Mouse (Mus musculus) MEL (cell line): ENCODE measurements around the gene Skap2. TPM values are rescaled to one million over a fixed set of nuclear protein-coding genes. Genes with fewer than 3 reads are reported as not detected.

ENCODE experiments used
- DNase-seq: peaks from one replicate; pipeline ENCODE4 v3.0.0; 2011; ENCODE audit warnings: low read depth, low spot score
- H3K27ac ChIP-seq: 2 replicates; pipeline ENCODE4 v1.5.1; 2012; ENCODE audit warnings: low read depth, mild to moderate bottlenecking, control low read depth, low read length, moderate library complexity; ENCODE audit not compliant: control insufficient read depth
- H3K27me3 ChIP-seq, 2 experiments: fragments of 150-350 bp in 1 of 2; sonication (generic) in 1 of 2; 2 replicates each; pipeline ENCODE4 v1.6.1; 2012; ENCODE audit warnings: low read length in 2 of 2, mild to moderate bottlenecking in 2 of 2, improper control_type of control experiment in 1 of 2, moderate library complexity in 1 of 2; ENCODE audit not compliant: insufficient read depth in 2 of 2, control insufficient read depth in 1 of 2
- H3K36me3 ChIP-seq, 2 experiments: 2 replicates each; pipeline ENCODE4 v1.6.1; 2012 to 2014; ENCODE audit warnings: low read length in 2 of 2, improper control_type of control experiment in 1 of 2, inconsistent platforms in 1 of 2, mild to moderate bottlenecking in 1 of 2; ENCODE audit not compliant: insufficient read depth in 2 of 2, control insufficient read depth in 1 of 2
- H3K4me1 ChIP-seq, 2 experiments: fragments of 150-350 bp in 1 of 2; sonication (generic) in 1 of 2; 2 replicates each; pipeline ENCODE4 v1.6.1; 2012; ENCODE audit warnings: low read length in 2 of 2, improper control_type of control experiment in 1 of 2, mild to moderate bottlenecking in 1 of 2; ENCODE audit not compliant: insufficient read depth in 2 of 2, control insufficient read depth in 1 of 2
- H3K4me3 ChIP-seq, 2 experiments: fragments of 150-350 bp in 1 of 2; sonication (generic) in 1 of 2; 2 replicates each; pipeline ENCODE4 v1.5.1; 2012; ENCODE audit warnings: low read depth in 2 of 2, low read length in 2 of 2, mild to moderate bottlenecking in 2 of 2, moderate library complexity in 2 of 2, control low read depth in 1 of 2, improper control_type of control experiment in 1 of 2; ENCODE audit not compliant: control insufficient read depth in 1 of 2, insufficient read depth in 1 of 2
- H3K79me2 ChIP-seq: 2 replicates; pipeline ENCODE4 v1.6.1; 2012; ENCODE audit warnings: mild to moderate bottlenecking, low read length, moderate library complexity; ENCODE audit not compliant: control insufficient read depth, poor library complexity, insufficient read depth
- H3K9ac ChIP-seq: 2 replicates; pipeline ENCODE4 v1.6.1; 2012; ENCODE audit warnings: low read depth, mild to moderate bottlenecking, control low read depth, low read length, moderate library complexity; ENCODE audit not compliant: control insufficient read depth, poor library complexity, severe bottlenecking
- H3K9me3 ChIP-seq: fragments of 150-350 bp; sonication (generic); replicated peaks from 2 replicates; pipeline ENCODE4 v1.6.1; 2012; ENCODE audit warnings: mild to moderate bottlenecking, low read length, improper control_type of control experiment, moderate library complexity; ENCODE audit not compliant: insufficient read depth
- BHLHE40 ChIP-seq: IDR thresholded peaks from 2 replicates; pipeline ENCODE4 v1.6.1; 2012; ENCODE audit warnings: low read depth, mild to moderate bottlenecking, inconsistent platforms, low read length, improper control_type of control experiment, borderline replicate concordance
- CHD1 ChIP-seq: IDR thresholded peaks from 2 replicates; pipeline ENCODE4 v1.6.1; 2012; ENCODE audit warnings: low read depth, mild to moderate bottlenecking, inconsistent platforms, low read length, improper control_type of control experiment
- EP300 ChIP-seq, 2 experiments: IDR thresholded peaks; 2 replicates each; pipeline ENCODE4 v1.6.1; 2011; ENCODE audit warnings: improper control_type of control experiment in 2 of 2, low read length in 2 of 2, low read depth in 1 of 2, mild to moderate bottlenecking in 1 of 2
- ETS1 ChIP-seq: IDR thresholded peaks from 2 replicates; pipeline ENCODE4 v1.6.1; 2012; ENCODE audit warnings: low read depth, mild to moderate bottlenecking, inconsistent platforms, low read length, improper control_type of control experiment, moderate library complexity
- GATA1 ChIP-seq: IDR thresholded peaks from 2 replicates; pipeline ENCODE4 v1.6.1; 2011; ENCODE audit warnings: low read depth, low read length, improper control_type of control experiment
- KAT2A ChIP-seq: conservative IDR thresholded peaks from 2 replicates; pipeline ENCODE4 v1.6.1; 2012; ENCODE audit warnings: low read depth, low read length, improper control_type of control experiment, inconsistent platforms
- MAFK ChIP-seq: IDR thresholded peaks from 2 replicates; pipeline ENCODE4 v1.6.1; 2011; ENCODE audit warnings: low read depth, mild to moderate bottlenecking, low read length, improper control_type of control experiment, borderline replicate concordance
- MXI1 ChIP-seq: IDR thresholded peaks from 2 replicates; pipeline ENCODE4 v1.6.1; 2011; ENCODE audit warnings: mild to moderate bottlenecking, low read depth, low read length, improper control_type of control experiment
- MYC ChIP-seq: IDR thresholded peaks from 2 replicates; pipeline ENCODE4 v1.6.1; 2011; ENCODE audit warnings: low read depth, mild to moderate bottlenecking, low read length, improper control_type of control experiment, moderate library complexity
- NELFE ChIP-seq: IDR thresholded peaks from 2 replicates; pipeline ENCODE4 v1.6.1; 2011; ENCODE audit warnings: low read depth, low read length, improper control_type of control experiment
- RCOR1 ChIP-seq: IDR thresholded peaks from 2 replicates; pipeline ENCODE4 v1.6.1; 2012; ENCODE audit warnings: low read depth, mild to moderate bottlenecking, inconsistent platforms, low read length, improper control_type of control experiment
- SIN3A ChIP-seq: IDR thresholded peaks from 2 replicates; pipeline ENCODE4 v1.6.1; 2012; ENCODE audit warnings: low read length, improper control_type of control experiment, inconsistent platforms
- TAL1 ChIP-seq: IDR thresholded peaks from 2 replicates; pipeline ENCODE4 v1.6.1; 2012; ENCODE audit warnings: mild to moderate bottlenecking, inconsistent platforms, low read length, moderate library complexity, mixed read lengths
- TCF12 ChIP-seq: IDR thresholded peaks from 2 replicates; pipeline ENCODE4 v1.6.1; 2014; ENCODE audit warnings: low read depth, mild to moderate bottlenecking, inconsistent platforms, low read length, improper control_type of control experiment, moderate library complexity
- USF1 ChIP-seq: IDR thresholded peaks from 2 replicates; pipeline ENCODE4 v1.6.1; 2014; ENCODE audit warnings: low read depth, mild to moderate bottlenecking, inconsistent platforms, low read length, improper control_type of control experiment, moderate library complexity
- USF2 ChIP-seq, 2 experiments: IDR thresholded peaks; 2 replicates each; pipeline ENCODE4 v1.6.1; 2011 to 2012; ENCODE audit warnings: improper control_type of control experiment in 2 of 2, low read length in 2 of 2, borderline replicate concordance in 1 of 2, inconsistent platforms in 1 of 2, low read depth in 1 of 2, mild to moderate bottlenecking in 1 of 2; ENCODE audit not compliant: insufficient read depth in 1 of 2
- ZC3H11A ChIP-seq: IDR thresholded peaks from 2 replicates; pipeline ENCODE4 v1.6.1; 2012; ENCODE audit warnings: low read depth, mild to moderate bottlenecking, inconsistent platforms, low read length, improper control_type of control experiment
- ZKSCAN1 ChIP-seq: IDR thresholded peaks from 2 replicates; pipeline ENCODE4 v1.6.1; 2012; ENCODE audit warnings: low read depth, mild to moderate bottlenecking, inconsistent platforms, low read length, improper control_type of control experiment, moderate library complexity
- polyA plus RNA-seq, 2 experiments: library from polyadenylated mRNA; stranded (reverse) in 1 of 2; unstranded in 1 of 2; fragments of >175 nt in 1 of 2; fragments of >200 nt in 1 of 2; gene quantifications; 2 replicates each; pipeline versions ENCODE4 v1.2.1 to v1.2.4; 2012; ENCODE audit warnings: low replicate concordance in 2 of 2, low read depth in 1 of 2; ENCODE audit not compliant: insufficient read length in 2 of 2, insufficient read depth in 1 of 2, missing spikeins in 1 of 2
- total RNA-seq: library from RNA; depleted of rRNA; stranded (reverse); fragments of 300-350 nt; gene quantifications from 2 replicates; pipeline ENCODE4 v1.2.3, GENCODE M21; 2012

The Skap2 gene
- total and polyA plus RNA-seq, 3 experiments = 17.8 to 31.3 TPM; not detected in 1

DNA sequence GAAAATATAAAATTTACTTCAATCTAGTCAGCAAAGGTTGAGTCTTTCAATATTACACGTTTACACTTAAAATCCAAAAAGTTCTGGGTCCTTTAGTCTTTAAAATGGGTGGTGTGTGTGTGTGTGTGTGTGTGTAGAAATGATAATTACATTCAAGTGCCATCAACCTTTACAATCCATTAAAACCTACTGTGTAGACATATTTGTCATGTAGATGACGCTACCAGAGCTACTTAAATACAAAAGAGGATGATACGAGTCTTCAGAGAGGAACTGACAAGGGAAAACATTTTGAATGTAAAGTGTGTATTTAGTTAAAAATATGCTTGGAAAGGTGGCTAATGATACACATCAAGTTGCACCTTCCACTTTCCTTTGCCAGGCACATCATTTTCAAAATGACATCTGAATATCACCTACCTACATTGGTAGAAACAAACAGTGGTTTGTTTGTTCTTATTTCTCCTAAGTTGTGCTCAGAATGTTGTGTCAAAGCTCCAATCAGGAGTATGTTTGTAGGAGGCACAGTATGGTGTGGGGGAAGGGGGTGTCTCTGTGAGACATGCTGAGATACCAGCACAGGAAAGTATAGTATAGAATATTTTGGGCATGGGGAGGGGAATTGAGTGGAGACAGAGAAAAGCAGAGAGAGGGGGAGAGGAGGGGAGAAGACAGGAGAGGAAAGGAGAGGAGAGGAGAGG lies 1.0 kb upstream of the Skap2 start:
- H3K9ac ChIP-seq = peak overlapping the region; percentile 87
- H3K4me3 ChIP-seq = peak overlapping the region; percentile 63 to 68
- H3K36me3 ChIP-seq = peaks cover 0 to 11% of the 10 kb centered on the region in 2 experiments; a peak in 2 of 4 replicates
- H3K79me2 ChIP-seq = peaks cover 4% of the 10 kb centered on the region
- no peaks in the 10 kb centered on the region for H3K9me3 ChIP-seq
- TF ChIP-seq MAFK (no peak), EP300 (IDR thresholded peaks at IDR 0.05; ENCODE audit: low read depth in 1 of 2, low read length in 2 of 2) (no peak), USF1 (no peak), USF2 (IDR thresholded peaks at IDR 0.05; ENCODE audit: borderline replicate concordance in 1 of 2, insufficient read depth in 1 of 2, low read depth in 1 of 2, low read length in 2 of 2) (no peak), BHLHE40 (no peak), ETS1 (0 out of 2 replicates have a peak, but pooled peaks have one; percentile 1), RCOR1 (no peak), NELFE (no peak; the same call in 1 of the 2 replicates), KAT2A (no peak), GATA1 (no peak), MXI1 (no peak), ZKSCAN1 (no peak), TAL1 (no peak), CHD1 (peak; percentile 87), TCF12 (no peak), MYC (no peak), ZC3H11A (no peak), SIN3A (no peak)
- TF ChIP-seq, all 39 proteins: peak for 2
- H3K27me3 ChIP-seq = no peaks in the 10 kb centered on the region
- peak; percentile 55 for DNase-seq
- peaks cover 0 to 12% of the 10 kb centered on the region in 2 experiments; a peak in 3 of 4 replicates for H3K4me1 ChIP-seq
- peak overlapping the region; percentile 63 for H3K27ac ChIP-seq
